Mouse (Mus musculus): ENCODE measurements around the gene Sf3b6.

DNA sequence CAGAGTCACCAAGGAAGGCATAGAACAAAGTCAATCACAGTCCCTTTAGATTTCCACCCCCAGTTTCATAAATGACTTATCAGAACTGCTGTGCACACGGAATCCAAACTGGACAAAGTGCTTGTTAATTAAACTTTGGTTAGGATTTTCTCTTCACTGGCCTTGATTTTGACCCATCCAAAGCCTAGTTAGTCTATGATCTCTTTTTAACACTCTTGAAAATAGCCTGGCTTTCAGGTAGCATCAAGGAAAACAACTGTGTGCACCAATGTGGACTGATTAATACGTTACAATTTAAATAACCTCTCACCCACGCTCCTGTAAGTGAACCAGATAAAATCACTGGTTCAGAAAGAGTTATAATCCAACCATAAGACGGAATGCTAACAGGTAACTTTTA lies 6.3 kb upstream of the Sf3b6 start:
- no peak for TF ChIP-seq POLR2A (IDR thresholded peaks at IDR 0.05; ENCODE audit: insufficient read depth, low read depth, low read length)
- no peak for TF ChIP-seq CTCF (IDR thresholded peaks at IDR 0.05; ENCODE audit: insufficient read depth, low read depth, low read length)
